Mouse (Mus musculus) adrenal gland, postnatal 25 days (tissue): ENCODE results near the gene 4930438A08Rik. TPM values are rescaled to one million over a fixed set of nuclear protein-coding genes. Genes with fewer than 3 reads are reported as not detected.
A peak's percentile ranks its signal among the peaks of the same experiment; 100 is the strongest.
"Not testable (repeated sequence)": the region's sequence is repeated elsewhere in the genome, so short reads cannot be mapped to it uniquely, and the experiment has no call there.

ENCODE experiments used
- DNase-seq: peaks from one replicate; pipeline ENCODE4 v3.0.0; 2021; ENCODE audit warnings: mixed read lengths
- long read RNA-seq: library from polyadenylated mRNA; stranded (forward); transcript quantifications from one replicate; pipeline ENCODE4 v2.0.0, GENCODE M21; 2021
- total RNA-seq: library from RNA; stranded (reverse); gene quantifications from 2 replicates; pipeline ENCODE4 v1.2.3, GENCODE M21; 2021

4930438A08Rik gene
- not detected in 2 replicates for total RNA-seq
- long read RNA-seq = 0 reads

DNA sequence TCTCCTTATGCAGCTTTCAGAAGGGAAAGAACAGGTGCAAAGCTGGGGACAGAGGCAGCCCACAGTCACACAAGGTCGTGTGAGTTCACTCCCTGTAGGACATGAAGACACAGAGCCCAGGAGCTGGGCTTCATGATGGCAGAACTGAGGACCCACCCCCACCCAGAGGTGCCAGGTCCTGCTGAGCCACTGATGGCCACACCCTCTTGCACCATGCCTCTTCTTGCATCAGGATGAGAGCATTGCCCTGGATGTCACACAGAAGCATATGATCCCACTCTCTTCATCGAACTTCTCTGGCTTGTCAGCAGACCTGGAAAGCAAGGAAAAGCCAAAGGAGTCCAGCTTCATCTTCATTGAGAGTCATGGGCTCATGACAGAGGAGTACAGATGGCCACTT, at the start of gene 4930438A08Rik:
Gene 4930438A08Rik, plus strand, starts transcription at position 228 of the 400 bp plus-strand sequence.
- DNase-seq = no peak

DNA sequence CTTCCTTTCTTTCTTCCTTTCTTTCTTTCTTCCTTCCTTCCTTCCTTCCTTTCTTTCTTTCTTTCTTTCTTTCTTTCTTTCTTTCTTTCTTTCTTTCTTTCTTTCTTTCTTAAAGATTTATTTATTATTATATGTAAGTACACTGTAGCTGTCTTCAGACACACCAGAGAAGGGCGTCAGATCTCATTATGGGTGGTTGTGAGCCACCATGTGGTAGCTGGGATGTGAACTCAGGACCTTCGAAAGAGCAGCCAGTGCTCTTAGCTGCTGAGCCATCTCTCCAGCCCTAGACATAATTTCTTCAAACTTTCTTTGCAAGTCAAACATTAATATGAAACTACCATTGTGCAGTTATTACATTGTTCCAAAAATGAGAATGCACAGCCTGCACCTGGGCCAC, 49.7 kb upstream of the 4930438A08Rik start:
- DNase-seq = not testable (repeated sequence)

DNA sequence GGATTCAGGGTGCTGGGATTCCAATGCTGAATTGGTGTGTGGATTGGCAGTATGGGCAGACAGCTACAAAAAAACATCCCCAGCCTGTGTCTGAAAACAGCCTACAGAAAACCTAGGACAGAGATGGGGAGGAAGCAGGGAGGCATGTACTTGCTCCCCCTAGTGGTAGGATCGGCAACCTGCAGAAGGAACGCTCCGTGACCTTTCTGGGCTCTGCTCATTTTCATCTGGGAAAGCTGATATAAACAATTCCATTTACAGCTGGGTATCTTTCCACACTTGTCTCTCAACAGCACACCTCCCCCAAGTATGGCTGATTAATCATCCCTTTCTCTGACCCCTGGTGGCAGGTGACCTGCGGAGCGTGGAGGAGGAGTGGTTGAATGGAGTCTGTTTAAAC, 48.9 kb upstream of the 4930438A08Rik start:
- peak; percentile 67 for DNase-seq

DNA sequence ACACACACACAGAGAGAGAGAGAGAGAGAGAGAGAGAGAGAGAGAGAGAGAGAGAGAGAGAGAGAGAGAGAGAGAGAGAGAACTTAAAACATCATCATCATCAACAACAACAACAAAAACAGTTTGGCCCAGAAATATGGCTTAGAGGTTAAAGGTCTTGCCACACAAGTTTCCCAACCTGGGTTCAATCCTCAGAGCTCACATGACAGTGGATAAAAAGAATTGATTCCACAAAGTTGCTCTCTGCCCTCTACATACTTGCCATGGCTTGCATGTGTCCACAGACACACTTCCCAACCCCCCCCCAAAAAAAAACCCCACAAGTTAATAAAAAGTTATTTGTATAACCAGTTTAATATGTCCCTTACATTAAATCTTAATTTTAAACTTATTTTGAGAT, 48.2 kb upstream of the 4930438A08Rik start:
- DNase-seq = no peak

DNA sequence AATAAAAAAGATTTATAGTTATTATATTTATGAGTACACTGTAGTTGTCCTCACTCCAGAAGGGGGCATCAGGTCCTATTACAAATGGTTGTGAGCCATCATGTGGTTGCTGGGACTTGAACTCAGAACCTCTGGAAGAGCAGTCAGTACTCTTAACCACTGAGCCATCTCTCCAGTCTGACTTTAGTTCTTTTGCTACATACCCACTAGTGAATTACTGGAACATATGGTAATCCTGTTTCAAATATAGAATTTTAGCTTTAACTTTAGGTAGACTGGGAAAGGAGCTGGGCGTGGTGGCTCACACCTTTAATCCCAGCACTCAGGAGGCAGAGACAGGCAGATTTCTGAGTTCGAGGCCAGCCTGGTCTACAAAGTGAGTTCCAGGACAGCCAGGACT, 46.6 kb upstream of the 4930438A08Rik start:
- not testable (repeated sequence) for DNase-seq

DNA sequence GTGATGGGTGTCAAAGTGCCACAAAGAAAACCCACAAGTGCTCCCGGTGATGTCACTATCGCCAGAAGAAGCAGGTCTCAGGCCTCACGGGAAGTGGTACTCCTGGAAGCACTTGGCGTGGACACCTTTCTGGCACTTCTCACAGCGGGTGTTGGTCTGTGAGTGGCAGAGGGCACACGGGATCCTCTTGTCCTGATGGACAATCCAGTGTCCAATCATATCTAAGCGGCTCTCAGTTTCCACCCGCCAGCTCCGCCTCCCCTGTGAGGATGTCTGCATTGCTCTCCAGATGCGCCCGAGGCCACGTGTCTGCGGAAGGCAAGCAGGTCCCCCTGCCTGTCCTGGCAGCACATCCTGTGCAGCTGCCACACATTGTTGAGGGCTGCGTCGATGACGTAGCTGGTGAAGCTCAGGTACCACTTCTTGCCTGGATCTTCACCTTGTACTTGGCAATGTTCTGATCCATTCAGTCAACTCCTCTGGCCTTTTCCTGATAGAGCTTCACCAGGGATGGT, 44.1 kb upstream of the 4930438A08Rik start:
- no peak for DNase-seq

DNA sequence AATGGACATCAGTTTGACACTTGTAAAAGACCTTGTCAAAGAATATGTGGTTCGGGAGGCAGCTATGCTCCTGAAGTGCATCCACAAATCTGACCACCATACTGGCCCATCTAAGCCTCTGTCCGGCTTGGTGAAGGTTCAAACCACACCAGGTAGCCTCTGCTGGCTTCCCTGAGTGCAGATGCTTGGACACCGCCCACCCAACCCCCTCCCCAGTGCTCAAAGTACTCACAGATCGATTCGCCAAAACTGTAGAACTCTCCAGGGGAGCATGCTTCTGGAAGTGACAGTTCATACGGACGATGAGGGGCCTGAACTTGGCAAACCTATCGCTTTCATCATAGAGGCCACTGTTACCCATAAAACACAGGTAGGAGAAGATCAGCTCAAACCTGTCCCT, 43.4 kb upstream of the 4930438A08Rik start:
- DNase-seq = no peak

DNA sequence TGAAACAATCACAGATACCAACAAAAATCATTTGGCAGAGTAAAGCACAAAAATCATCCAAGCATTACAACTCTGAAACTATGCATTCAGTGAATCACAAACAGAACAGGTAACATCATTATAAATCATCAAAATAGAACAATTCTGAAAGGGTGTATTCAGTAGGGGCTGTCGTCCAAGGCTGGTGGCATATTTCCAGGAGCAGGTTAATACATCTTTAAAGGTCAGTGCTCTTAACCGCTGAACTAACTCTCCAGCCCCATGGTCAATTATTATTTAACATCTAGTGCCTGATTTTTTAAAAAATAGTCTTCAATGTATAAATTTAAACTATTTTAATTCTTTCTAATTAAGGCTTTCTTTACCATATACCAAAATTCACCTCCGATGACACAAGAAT, 40.0 kb upstream of the 4930438A08Rik start:
- not testable (repeated sequence) for DNase-seq

DNA sequence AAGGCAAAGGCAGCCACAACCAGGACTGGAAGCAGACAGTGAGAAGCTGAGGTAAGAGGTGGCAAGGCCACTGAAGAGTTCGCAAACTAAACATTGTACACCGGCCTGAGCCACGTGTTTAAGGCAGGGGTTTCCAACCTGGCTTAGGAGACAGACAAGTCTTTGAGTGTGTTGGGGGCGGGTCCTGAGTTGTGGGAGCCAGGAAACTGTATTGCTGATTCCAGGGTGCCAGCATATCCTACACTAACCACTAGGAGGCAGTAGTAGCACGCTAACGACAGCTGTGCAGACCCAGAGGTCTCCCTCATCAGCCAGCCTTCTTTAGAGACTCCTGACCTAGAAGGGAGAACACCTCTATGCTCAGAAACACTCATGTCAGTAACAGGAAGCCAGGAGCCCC, 39.4 kb upstream of the 4930438A08Rik start:
- no peak for DNase-seq

DNA sequence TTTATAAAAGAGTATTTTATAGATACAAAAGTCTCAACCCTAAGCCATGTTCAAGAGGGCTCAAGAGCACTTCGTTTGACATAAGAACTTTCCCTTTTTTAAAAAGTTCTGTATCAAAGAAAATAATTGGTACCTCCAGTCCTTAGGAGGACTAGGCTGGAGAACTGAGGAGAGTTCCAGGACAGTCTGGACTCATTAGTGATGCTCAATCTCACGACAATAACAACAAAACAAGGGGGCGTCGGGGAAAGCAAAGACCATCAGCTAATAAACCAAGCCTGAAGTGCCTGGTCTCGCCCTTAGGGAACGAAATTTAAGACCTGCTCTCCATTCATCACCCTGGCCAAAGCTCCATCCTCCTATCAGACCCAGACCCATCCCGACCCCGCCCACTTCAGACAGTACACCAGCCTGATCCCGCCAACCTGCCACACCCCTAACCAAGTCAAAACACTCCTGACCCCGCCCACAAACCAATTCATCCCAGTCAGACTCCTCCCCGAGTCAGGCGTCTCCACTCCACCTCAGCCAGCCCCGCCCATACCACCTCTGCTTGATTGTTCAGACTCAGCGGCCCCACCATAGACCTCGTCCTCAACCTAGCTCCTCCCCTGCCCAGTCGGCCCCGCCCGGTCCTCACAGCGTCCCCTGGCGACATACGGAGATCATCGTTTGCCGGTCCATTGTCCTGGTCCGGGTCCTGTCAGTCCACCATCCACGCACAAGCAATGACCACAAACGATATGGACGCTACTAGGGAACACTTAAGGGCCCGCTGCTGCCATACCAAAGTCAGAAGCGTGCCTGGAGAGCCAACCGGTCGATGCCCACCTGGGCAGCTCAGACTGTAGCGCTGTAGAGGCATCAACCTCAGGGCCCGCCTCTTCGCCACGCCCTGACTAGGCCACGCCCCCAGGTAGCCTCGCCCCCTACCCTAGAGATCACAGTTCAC, 35.5 kb upstream of the 4930438A08Rik start:
- DNase-seq = peak; percentile 53

DNA sequence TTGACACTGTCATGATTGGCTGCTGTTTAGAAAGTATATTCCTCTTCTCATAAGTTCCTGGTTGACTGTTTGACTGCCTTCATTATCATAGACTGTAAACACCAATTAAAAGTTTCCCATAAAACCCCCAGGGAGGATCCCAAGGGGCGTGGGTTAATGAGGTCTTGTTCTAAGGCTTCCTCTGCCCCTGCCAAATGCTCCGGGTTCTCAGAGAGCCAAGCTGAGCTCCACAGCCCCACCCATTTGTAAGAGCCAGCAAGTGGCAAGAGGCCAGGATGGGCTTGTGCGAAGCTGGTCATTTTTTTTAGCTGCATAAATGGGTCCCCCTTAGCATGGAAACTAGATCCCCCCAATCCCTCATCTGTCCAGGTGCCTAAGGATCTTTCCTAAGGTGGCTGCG, 27.3 kb upstream of the 4930438A08Rik start:
- DNase-seq = no peak

DNA sequence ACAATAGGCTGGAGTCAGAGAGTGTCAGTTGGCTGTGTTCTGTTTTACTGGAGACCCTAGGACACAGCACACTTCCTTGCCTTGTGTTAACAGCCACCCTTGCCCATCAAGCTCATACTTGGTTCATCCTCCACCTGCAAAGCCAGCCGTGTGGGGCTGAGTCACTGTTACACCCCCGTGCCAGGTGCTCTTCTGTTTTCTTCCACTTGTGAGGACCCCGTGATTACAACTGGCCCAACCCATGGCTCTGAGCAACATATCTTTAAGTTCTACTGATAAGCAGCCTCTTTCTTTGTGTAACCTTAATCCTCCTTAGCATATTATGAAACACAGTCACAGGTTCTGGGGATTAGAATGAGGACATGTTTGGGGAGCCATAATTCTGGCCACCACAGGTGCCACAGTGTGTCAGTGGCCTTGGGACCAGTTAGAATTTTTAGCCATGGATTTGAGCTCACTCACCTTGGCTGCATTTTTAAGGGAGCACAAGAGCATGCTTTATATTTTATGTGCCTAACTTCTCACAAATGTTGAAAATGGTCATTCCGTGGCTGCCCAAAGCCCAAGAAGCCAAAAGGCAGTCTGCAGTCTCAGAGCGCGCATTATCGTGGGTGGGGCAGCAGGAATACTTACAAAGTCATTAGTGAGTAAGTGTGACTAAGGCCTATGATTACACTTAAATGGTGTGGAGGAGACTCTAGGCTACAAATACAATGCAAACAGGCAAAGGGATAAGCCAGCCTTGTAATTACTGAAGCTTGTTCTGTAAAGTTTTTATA, 25.2 kb upstream of the 4930438A08Rik start:
- DNase-seq = no peak

DNA sequence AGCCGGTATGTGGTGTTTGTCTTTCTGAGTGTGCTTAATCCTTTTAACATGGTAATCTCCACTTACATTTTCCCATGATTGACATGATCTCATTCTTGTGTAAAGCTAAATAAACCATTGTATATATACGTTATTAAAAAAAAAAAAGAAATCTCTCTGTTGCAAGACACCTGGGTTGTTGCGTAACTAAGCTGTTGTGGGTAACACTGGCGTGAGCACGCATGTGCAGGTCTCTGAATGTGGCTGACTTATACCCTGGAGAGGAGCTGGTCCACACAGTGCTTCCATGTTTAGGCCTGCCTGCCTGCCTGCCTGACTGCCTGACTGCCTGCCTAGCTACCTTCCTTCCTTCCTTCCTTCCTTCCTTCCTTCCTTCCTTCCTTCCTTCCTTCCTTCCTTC, 24.0 kb upstream of the 4930438A08Rik start:
- DNase-seq = no peak

DNA sequence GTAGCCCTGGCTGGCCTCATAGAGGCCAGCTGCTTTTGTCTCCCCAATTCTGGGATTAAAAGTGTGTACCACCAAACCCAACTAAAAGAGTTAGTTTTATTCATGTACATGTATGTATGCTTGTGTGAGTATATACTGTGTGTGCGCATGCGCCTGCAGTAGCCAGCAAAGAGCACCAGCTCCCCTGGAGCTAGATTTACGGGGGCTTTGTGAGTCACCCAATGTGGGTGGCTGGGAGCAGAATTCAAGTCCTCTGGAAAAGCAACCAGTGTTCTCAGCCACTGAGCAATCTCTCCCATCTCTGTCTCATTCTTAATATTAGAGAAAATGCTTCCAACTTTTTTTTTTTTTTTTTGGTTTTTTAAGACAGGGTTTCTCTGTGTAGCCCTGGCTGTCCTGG, 20.2 kb upstream of the 4930438A08Rik start:
- DNase-seq = no peak

DNA sequence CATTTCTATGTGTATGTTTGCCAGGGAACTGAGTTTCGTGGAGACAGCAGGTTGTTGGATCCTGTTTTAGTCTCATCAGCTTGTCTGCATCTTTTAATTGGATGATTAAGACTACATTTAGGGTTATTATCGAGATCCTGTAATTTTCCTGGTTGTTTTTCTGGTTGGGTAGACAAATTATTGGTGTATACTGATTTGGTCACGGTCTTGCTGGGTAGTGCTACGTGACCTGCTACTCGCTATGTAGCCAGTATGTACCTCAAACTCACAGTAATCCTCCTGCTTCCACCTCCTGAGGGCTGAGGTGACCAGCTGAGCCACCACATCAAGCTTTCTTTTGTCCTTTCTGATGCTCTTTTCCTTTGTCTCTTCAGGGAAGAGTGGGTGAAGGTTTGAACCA, 16.8 kb upstream of the 4930438A08Rik start:
- DNase-seq = no peak

DNA sequence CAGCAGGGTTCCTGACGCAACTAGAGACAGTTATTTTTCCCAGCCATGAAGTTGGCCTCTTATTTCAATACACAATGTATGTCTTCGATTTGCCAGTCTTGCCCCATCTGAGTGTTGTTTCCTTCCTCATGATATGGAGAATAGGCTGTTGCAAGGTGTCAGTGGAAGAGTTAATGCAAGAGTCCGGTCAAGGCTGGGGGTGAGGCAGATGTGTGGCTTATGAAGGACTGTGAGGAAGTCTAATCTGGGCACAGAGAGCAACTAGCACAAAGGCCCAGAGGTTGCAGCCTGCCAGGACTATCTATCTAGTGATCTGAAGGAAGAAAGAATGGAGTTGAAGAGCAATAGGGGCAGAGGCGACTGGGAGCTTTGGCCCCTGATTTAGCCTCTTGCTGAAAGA, 14.4 kb upstream of the 4930438A08Rik start:
- no peak for DNase-seq

DNA sequence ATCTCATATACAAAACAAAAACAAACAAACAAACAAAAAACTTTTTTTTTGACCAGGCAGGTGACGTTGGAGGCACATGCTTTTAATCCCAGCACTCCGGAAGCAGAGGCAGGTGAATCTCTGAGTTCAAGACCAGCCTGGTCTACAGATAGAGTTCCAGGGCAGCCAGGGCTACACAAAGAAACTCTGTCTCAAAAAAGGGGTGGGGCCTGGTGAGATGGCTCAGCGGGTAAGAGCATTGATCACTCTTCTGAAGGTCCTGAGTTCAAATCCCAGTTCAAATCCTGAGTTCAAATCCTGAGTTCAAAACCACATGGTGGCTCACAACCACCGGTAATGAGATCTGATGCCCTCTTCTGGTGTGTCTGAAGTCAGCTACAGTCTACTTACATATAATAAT, 12.8 kb upstream of the 4930438A08Rik start:
- DNase-seq = no peak

DNA sequence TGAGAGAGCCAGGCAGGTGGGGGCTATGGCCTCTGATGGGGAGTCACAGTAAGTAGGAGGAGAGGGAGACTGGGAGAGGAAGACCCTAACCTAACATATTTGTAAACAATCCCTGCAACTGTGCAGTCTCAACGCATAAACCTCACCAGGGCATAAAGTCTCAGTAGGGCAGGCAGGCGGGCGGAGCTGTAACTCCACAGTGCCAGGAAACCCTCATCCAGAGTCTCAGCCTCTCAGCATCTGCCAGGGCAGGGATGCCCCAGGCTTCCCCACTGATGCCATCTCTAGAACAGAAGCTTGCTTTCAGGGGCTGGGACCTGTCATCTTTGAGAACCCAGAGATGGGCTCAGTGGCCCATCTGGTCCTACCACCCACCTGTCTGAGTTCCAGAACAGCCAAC, 12.3 kb upstream of the 4930438A08Rik start:
- no peak for DNase-seq

DNA sequence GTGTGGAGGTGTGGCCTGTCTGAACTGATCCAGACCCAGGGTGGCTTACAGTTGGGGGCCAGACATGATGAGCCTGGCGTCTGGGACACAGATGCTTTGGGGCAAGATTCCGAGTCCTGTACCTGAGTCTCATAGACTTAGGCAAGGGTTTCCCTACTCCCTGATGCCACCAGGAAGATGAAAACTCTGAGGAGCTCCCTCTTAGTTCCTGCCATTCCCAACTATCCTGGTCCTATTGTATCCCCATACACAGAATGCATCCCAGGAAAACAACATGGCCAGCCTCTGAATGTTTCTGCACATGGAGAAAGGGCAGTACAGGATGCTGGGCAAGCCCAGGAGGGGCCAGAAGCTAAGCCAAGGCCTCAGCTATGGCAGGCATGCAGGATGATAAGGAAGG, 11.1 kb upstream of the 4930438A08Rik start:
- no peak for DNase-seq

DNA sequence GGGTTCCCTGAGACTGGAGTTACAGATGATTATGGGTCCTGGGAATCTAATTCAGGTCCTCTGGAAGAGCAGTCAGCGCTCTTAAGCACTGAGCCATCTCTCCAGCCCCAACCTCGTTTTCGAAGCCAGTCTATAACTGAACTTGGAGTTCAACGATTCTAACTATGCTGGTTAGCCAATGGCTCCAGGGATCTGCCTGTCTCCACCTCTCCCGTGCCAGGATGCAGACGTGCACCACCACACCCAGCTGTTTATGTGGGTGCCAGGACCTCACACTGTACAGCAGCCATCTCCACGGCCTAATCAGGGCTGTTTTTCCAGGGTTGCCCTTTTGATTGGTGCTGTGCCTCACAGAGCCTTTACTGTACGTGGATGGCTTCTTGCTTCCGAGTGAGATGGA, 10.1 kb upstream of the 4930438A08Rik start:
- DNase-seq = no peak

DNA sequence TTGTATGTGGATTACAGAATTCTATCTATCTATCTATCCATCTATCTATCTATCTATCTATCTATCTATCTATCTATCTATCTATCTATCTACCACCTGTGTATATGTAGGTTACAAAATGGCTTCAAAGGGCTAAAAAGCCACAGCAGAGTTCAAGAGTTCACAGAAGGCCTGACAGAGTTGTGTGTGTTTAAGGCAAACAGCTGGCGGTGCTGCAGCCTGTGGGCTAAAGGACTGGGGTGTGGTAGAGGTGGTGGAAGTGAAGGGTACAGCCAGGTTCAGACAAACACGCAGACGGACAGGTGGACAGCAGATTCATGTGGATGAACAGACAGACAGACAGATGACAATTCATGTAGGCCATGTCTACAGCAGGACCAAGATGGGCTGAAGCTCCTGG, 6.3 kb upstream of the 4930438A08Rik start:
- DNase-seq = no peak

DNA sequence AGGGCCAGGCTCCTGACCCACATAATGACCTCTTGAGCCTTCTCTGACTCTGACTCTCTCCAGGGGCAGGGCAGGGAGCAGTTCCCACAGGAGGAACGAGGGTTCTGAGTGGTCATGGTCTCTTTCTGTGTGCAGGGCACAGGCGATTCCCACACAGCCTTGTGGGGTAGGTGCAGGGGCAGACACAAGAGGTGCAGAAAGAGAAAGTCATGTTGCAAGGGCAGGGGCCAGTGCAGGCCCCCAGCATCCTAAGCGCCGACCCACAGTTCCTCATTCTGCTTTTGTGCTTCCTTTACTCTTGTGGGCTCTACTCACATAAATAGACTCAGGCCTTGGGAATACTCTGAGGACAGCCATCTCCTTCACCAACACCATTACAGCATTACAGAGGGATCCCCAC, 1.2 kb downstream of the 4930438A08Rik start:
- no peak for DNase-seq

DNA sequence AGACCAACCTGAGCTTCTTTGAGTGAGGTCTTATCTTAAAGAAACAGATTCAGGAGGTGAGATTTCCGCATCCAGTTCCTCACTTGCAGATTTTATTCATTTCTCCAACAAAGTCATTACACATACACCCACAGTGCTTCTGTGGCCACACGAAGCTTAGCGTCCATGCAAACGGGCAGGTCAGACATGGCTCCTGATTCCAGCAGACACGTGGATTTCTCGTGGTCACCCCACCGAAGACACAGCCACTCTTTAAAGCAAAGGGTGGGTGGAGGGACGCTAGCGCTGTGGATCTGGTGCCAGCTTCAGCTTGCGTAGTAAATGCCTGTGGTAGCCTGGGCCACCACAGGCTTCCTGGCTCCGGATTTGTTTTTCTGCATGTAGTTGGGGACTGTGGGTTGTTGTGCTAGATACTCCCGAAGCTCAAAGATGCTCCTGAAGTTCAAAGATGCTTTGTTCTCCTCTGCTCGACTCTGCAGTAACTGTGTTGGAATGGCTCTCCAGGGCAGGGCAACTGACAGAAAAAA, 7.4 kb downstream of the 4930438A08Rik start:
- DNase-seq = no peak
